Mouse (Mus musculus) cerebellum, postnatal 25 days (tissue): ENCODE measurements at regions not wholly inside any gene's neighbourhood (a gene's known extent, or its start where the extent isn't known, plus 50 kb on each side); places are given as distances from the start of the nearest gene placed in this dataset.

Experiments used
- DNase-seq, 2 experiments: peaks; one replicate each; pipeline ENCODE4 v3.0.0; 2021; ENCODE audit warnings: mixed read lengths in 2 of 2

- DNase-seq: no peak
Observed at GRCm38 (mm10) chr19:21144659-21145283, 127.3 kb upstream of the Zfand5 start.

- peak; percentile 36 to 51 for DNase-seq
Observed at GRCm38 (mm10) chr19:21143970-21144595, 128.0 kb upstream of the Zfand5 start.

DNA sequence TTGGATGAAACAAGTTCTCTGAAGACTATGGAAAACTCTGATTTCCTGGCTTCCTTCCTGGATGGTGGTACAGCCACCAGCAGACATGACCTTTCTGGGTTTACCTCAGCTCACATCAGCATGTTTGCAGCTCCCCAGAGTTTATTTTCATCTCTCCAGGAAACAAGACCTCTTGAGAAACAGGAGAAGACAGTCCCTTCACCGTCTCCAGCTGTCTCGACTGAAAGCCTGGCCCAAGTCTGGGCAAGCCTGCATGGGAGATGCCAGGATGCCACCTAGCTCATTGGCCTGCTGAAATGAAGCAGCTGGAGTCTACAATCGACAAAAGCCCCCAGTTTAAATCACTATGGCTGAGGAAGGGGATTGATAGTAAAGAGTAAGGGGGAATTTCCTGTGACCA is 131.6 kb upstream of the Zfand5 start:
- no peak for DNase-seq

- DNase-seq: no peak
Observed at GRCm38 (mm10) chr19:21138998-21139495, 133.0 kb upstream of the Zfand5 start.

GRCm38 (mm10) chr19:21136756-21137155 is 135.3 kb upstream of the Zfand5 start:
- peak; percentile 62 to 72 for DNase-seq

- peak in 1 of 2 experiments; percentile 72 for DNase-seq
Observed at GRCm38 (mm10) chr19:21135998-21136380, 136.1 kb upstream of the Zfand5 start.

DNA sequence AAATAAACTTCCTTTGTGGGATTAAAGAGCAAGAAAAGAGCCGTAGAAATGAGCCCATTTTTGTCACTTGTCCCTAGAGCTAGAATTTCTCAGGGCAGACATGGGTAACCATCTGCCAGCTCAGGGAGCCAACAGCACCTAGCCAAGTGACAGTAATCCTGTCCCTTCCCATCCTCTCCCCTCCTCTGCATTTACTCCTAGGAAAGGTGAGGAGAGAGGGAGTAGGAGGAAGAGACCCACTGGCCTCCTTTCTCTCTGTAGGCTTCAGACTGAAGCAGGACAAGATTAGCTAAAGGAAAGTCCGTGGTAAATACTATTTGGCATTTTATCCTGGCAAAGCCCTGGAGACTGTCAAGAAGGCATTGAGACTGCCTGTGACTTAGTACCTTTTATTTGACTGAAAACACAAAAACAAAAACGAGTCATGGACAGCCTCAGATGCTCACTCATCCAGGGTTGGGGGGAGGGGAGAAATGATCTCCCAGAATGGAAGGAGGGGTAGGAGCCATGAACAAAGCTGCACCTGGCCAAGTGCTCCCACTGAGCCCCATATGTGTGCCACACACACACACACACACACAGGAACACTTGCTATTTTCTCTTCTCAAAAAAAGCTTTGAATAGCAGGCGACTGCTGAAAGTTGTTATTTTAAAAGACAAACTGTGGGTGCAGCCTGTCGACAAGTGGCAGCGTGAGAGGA is 136.6 kb upstream of the Zfand5 start:
- peak; percentile 85 to 89 for DNase-seq

GRCm38 (mm10) chr19:21129653-21130052 is 142.4 kb upstream of the Zfand5 start:
- DNase-seq: no peak

DNA sequence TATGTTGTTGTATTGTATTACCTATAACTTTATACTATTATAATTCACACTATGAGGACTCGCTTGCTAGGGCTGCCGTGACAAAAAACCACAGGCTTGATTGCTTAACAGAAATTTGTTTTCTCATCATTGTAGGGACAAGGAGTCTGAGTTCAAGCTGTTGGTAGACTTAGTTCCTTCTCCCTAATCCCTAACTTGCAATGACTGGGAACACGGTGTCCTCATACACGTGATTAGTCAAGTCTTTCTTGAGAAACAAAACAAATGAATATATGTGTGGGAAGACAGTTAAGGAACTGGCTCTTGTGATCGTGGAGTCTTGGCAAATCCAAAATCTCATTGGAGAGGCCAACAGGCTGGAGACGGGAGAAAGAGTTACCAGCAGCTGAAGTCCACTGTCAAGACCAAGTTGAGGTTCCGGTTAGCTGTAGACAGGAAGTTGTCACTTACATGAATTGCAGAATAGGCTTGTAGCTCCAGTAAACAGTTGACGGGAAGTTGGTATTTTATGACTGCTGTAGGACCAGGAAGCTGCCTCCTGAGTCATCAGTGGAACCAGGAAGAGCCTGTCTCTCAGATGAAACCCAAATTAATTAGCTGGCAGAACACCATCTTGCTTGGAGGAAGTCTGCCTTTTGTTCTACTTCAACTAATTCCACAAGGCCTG is 144.9 kb upstream of the Zfand5 start:
- no peak for DNase-seq

GRCm38 (mm10) chr19:21126670-21127069 is 145.4 kb upstream of the Zfand5 start:
- no peak for DNase-seq

DNA sequence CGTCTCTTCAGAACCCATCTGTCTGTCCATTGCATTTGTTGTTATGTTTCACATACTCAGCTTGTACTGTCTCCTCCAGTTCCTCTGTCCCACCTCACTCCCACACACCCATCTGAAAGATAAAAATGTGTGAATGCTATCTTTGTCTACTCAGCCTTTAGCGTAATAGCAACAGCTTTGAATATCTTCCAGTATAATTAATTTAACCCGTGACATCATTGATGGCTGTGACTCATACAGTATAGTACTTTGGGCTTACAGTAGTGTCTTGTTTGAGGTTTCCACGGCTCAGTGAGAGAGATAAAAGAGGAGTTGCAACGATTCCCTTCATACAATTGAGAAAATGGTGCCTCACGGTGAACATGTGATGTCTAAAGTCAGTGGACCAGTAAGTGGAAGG is 152.6 kb upstream of the Zfand5 start:
- no peak for DNase-seq

DNA sequence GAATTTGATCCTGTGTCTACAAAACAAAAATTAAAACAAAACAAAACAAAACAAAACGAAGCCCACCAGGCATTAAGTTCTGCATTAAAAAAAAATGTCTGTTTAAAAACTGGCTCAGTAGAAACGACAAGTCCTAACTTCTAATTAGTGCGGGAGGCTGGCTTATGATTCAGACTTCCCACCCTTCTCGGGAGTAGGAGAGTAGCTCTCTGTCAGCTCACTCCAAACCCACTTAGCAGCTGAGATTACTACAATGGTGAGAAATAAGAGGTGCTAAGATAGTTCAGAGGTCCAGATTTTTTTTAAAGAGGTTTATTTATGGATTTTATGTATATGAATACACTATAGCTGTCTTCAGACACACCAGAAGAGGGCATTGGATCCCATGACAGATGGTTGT is 153.3 kb upstream of the Zfand5 start:
- no peak for DNase-seq

DNA sequence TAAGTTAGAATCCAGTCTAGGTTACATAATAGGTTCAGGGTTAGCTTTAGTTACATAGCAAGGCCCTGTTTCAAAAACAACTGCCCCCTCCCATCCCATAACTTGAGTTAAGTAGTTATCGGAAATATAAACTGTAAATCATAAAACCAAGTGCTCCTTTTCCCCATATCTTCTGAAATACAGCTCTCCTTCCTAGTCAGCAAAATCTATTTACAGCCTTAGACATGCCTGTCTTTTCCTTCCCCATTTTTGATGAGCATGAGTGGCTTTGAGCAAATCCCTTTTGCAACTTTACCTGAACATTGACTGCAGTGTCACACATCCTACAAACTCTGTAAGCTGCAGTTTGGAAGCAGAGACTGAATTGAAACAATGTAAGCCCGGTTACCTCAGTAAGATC is 156.4 kb upstream of the Zfand5 start:
- no peak for DNase-seq

- DNase-seq: no peak
Observed at GRCm38 (mm10) chr19:21111836-21112235, 157.8 kb upstream of the Tmc1 start.

GRCm38 (mm10) chr19:21108311-21108710 is 154.3 kb upstream of the Tmc1 start:
- DNase-seq: no peak

DNA sequence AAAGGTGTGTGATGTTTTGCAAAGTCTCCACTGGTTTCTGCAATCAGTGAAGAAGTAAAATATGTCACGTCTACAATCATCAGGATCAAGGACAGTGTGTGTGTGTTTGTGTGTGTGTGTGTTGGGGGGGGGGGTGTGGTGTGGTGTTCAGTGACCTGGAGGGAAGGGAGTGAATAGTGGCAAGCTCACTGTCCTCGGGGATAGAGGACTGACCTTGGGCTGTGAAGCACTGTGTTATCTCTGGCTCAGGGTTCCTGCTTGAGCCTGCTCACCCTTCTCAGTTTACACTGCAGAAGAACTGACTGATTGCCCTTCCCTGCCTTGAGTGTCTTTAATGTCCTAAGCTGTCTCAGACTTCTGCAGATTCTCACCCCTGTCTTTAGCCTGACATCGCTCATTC is 153.7 kb upstream of the Tmc1 start:
- DNase-seq: no peak

GRCm38 (mm10) chr19:21107275-21107674 is 153.3 kb upstream of the Tmc1 start:
- no peak for DNase-seq

DNA sequence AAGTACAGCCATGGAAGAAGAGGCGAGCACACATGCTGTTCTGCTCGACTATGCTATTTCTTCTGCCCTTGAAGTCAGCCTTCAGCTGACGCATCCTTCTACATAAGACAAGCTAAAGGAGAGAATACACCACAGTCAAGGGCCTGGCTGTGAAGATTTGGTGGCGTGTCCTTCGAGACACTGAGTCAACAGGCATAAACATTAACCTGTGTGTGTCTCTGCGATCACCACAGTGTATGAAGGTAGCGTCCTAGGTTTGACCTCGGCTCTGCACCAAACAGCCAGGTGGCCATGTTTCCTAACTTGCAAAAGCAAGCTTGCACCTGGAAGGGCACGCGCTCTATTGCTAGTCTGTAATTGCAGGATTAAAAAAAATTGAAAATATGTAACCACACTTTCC is 152.8 kb upstream of the Tmc1 start:
- DNase-seq: peak in 1 of 2 experiments; percentile 13

DNA sequence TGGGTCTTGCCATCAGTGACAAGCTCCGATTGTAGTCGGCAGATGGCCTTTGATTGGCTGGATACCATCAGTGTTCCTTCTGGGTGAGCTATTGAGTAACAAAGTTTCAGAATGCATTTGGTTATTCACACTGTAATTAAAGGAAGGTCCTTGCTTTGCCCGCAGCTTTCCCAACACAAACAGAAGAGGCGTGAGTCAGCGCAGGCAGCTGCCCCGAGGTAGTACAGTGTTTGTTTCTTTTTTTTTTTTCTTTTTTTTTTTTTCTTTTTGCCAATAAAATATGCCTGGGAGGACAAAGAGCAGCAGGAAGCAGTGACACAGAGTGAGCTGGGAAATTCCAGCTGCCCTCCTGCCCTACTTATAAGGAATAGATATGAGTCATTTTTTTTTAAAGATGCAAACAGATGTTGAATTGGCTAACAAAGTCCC is 152.3 kb upstream of the Tmc1 start:
- DNase-seq: peak in 1 of 2 experiments; percentile 13

DNA sequence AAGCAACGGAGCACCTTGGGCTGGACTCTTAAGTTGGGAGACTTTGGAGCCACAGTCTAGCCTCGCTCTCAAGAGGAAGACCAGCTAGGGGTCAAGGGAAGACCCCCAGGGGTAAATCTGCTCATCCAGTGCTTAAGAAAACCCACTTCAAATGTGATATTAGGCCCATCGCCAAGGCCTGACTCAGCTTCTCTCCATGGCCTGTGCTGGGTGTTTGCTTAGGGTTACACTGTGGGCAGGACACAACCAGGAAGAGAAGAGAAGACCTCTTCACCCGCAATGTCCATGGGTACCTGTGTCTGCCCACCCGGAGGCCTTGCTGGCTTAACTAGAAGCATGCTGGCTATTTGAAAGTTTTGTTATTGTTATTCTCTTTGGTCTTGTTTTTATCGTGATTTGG is 151.0 kb upstream of the Tmc1 start:
- no peak for DNase-seq

- peak; percentile 14 to 25 for DNase-seq
Observed at GRCm38 (mm10) chr19:21104462-21104936, 150.5 kb upstream of the Tmc1 start.

DNA sequence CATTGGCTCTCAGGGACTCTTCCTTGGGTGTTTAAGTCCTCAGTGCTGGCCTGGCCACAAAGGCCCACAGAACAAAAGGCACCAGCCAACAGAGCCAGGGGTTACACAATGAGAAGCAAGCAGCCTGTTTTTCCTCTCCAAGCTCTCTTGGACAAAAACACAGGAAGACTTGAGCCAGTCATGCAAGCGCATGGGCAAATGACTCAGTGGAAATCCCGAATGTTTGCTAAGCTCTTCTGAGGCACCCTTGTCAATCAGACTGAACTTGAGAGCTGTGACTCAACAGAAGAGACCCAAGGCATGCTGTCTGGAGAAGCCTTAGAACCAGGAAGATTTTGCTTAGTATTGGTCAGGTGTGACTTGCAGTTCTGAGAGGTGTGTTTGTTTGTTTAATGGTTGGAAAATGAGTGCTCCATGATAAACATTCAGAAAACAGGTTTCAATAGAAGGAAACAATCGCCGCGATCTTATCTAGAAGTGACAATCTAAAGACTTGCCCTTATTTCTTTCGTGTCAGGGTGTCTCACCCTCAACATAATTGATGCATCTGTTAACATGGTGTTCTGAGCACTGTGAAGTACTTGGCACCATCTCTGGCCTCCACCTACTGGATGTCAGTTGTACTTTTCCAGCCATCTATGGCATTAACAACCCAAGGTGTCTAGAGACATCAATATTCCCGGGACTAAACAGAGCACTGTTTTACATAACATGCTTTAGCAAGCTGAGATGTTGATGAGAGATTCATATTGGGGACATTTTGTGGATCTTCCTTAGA is 124.0 kb upstream of the Tmc1 start:
- no peak for DNase-seq
